Mouse (Mus musculus) erythroblast, embryonic 14.5 days (primary cell): ENCODE data around the gene Zfp316.

ENCODE experiments used
- GATA1 ChIP-seq: IDR thresholded peaks from 2 replicates; pipeline ENCODE4 v1.6.1; 2012; ENCODE audit warnings: low read length, inconsistent platforms, mixed read lengths
- TAL1 ChIP-seq: IDR thresholded peaks from 3 replicates; pipeline ENCODE4 v1.6.1; 2012; ENCODE audit warnings: low read length, inconsistent platforms, mixed read lengths

GRCm38 (mm10) chr5:143255802-143256201 lies 14.0 kb downstream of the Zfp316 start:
- TF ChIP-seq GATA1 (no peak), TAL1 (no peak)
